Mouse (Mus musculus) cerebellum, adult 2 months (tissue): ENCODE measurements at regions not wholly inside any gene's neighbourhood (a gene's known extent, or its start where the extent isn't known, plus 50 kb on each side); places are given as distances from the start of the nearest gene placed in this dataset.

Source experiments
- DNase-seq, 2 experiments: peaks; one replicate each; pipeline ENCODE4 v3.0.0; 2021
- H3K27ac ChIP-seq: fragments of 200-500 bp; 2 replicates; pipeline ENCODE4 v1.5.1; 2012; ENCODE audit warnings: low read length, control low read depth, inconsistent platforms; ENCODE audit not compliant: insufficient read depth
- H3K27me3 ChIP-seq: fragments of 200-500 bp; 2 replicates; pipeline ENCODE4 v1.6.1; 2012; ENCODE audit warnings: inconsistent platforms, mild to moderate bottlenecking, low read length, moderate library complexity; ENCODE audit not compliant: control insufficient read depth, insufficient read depth
- H3K4me1 ChIP-seq: fragments of 200-500 bp; 2 replicates; pipeline ENCODE4 v1.6.1; 2011; ENCODE audit warnings: low read length; ENCODE audit not compliant: control insufficient read depth, insufficient read depth
- H3K4me3 ChIP-seq: fragments of 200-500 bp; replicated peaks from 2 replicates; pipeline ENCODE3; 2011; ENCODE audit warnings: mild to moderate bottlenecking, low read depth, low read length, control low read depth; ENCODE audit not compliant: insufficient read depth
- CTCF ChIP-seq: fragments of 200-500 bp; IDR thresholded peaks from 2 replicates; pipeline ENCODE4 v1.5.1; 2011; ENCODE audit warnings: low read depth, mild to moderate bottlenecking, control low read depth, low read length, moderate library complexity, borderline replicate concordance; ENCODE audit not compliant: insufficient read depth
- POLR2A ChIP-seq: fragments of 200-500 bp; IDR thresholded peaks from 2 replicates; pipeline ENCODE4 v1.6.1; 2011; ENCODE audit warnings: low read length, control low read depth, borderline replicate concordance; ENCODE audit not compliant: insufficient read depth
- WGBS: fragments of 180-500 bp; shearing (Covaris S2); methylation state at CpG from one replicate; pipeline ENCODE4 v1.1.7; 2018; 5-methylcytosine and 5-hydroxymethylcytosine counted together

GRCm38 (mm10) chr9:84204056-84204455, 279.1 kb downstream of the Bckdhb start:
- TF ChIP-seq POLR2A: no peak
- no peak for TF ChIP-seq CTCF
- 52% methylated on average over 3 of the region's 3 CpGs for WGBS
- no peak for DNase-seq
- no peak overlapping the region for H3K27ac ChIP-seq
- H3K4me1 ChIP-seq: no peaks in the 10 kb centered on the region
- no peaks in the 10 kb centered on the region for H3K27me3 ChIP-seq
- H3K4me3 ChIP-seq: no peak overlapping the region

GRCm38 (mm10) chr9:84240491-84240975, 315.6 kb downstream of the Bckdhb start:
- H3K4me1 ChIP-seq: no peaks in the 10 kb centered on the region
- 94% methylated on average over 4 of the region's 4 CpGs for WGBS
- DNase-seq: no peak
- H3K27me3 ChIP-seq: no peaks in the 10 kb centered on the region
- no peak overlapping the region for H3K4me3 ChIP-seq
- TF ChIP-seq POLR2A (no peak), CTCF (no peak)
- no peak overlapping the region for H3K27ac ChIP-seq

DNA sequence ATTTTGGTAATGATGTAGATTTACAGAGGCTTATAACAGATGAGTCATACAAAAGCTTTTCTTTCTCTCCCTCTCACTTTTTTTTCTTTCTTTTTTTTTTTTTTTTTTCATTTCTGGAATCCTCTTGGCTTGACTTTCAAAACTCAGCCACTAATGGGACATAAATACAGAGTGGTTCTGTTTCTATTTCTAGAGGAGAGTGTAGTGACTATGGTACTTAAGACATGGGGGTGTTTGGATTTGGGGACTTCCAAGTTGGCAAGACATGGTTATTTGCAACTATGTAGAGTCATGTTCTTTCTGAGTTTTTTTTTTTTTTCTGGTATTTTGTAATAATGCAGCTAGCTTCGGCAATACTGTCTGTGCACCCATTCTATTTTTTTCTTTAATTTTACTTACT, 324.8 kb downstream of the Bckdhb start:
- Histone ChIP-seq H3K4me3 (no peak overlapping the region), H3K4me1 (no peaks in the 10 kb centered on the region), H3K27ac (no peak overlapping the region), H3K27me3 (no peaks in the 10 kb centered on the region)
- WGBS: 87% methylated on average over 1 of the region's 1 CpGs
- TF ChIP-seq POLR2A (no peak), CTCF (no peak)
- DNase-seq: no peak

GRCm38 (mm10) chr9:84253022-84253991, 328.4 kb downstream of the Bckdhb start:
- H3K27ac ChIP-seq: no peak overlapping the region
- H3K4me3 ChIP-seq: no peak overlapping the region
- no peak for TF ChIP-seq POLR2A
- peak; percentile 51 for TF ChIP-seq CTCF

GRCm38 (mm10) chr9:84258488-84258887, 333.5 kb downstream of the Bckdhb start:
- H3K4me1 ChIP-seq: no peaks in the 10 kb centered on the region
- DNase-seq: no peak
- H3K27ac ChIP-seq: no peak overlapping the region
- WGBS: 85% methylated on average over 1 of the region's 1 CpGs
- H3K4me3 ChIP-seq: no peak overlapping the region
- no peak for TF ChIP-seq POLR2A
- TF ChIP-seq CTCF: no peak
- H3K27me3 ChIP-seq: no peaks in the 10 kb centered on the region

More at GRCm38 (mm10) chr9:84253022-84253991, 328.4 kb downstream of the Bckdhb start:
- 16% methylated on average over 7 of the region's 7 CpGs for WGBS
- Histone ChIP-seq H3K27me3 (no peaks in the 10 kb centered on the region), H3K4me1 (no peaks in the 10 kb centered on the region)
- DNase-seq: peak; percentile 14 to 20

DNA sequence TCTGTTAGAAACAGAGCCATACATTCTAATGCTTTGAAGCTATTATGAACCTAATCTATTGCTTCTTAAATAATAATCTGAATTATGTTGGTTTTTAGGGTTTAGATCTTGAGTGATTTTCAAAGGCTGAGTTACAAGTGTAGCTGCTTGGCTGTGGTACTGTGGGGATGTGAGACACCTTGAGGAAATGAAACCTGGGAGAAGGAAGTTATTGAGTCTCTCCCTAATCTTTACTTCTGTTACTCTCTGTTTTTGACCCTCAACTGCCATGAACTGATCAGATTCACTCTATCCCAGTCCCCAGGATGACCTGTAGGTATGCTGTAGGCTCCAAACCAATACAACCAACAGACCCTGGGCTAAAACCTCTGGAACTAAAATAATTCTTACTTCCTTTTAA, 334.8 kb downstream of the Bckdhb start:
- Histone ChIP-seq H3K4me3 (no peak overlapping the region), H3K27ac (no peak overlapping the region), H3K4me1 (no peaks in the 10 kb centered on the region), H3K27me3 (no peaks in the 10 kb centered on the region)
- no peak for TF ChIP-seq CTCF
- no peak for TF ChIP-seq POLR2A
- DNase-seq: no peak

- 55% methylated on average over 5 of the region's 5 CpGs for WGBS
- TF ChIP-seq CTCF: no peak
- no peak for TF ChIP-seq POLR2A
- H3K4me3 ChIP-seq: no peak overlapping the region
- no peaks in the 10 kb centered on the region for H3K4me1 ChIP-seq
- H3K27me3 ChIP-seq: no peaks in the 10 kb centered on the region
- H3K27ac ChIP-seq: no peak overlapping the region
- no peak for DNase-seq
These were observed 337.2 kb downstream of the Bckdhb start for GRCm38 (mm10) chr9:84262151-84262550.

DNA sequence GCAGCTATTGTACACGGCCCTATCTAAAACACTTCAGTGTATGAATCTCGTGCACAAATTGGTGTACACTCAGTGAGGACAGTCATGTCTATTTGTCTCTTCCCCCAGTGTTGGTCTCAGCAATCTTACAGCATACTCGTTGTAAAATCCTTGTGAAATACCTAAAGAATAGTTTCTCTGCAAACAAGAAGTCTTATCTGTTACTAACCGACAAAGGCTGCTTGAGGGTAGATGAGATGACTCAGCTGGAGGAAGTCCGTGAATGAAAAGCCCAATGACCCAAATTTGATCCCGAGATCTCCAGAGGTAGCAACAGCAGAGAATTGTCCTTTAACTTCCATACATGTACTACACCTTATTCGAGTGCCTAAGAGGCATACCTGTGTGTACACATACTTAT, 342.0 kb downstream of the Bckdhb start:
- no peaks in the 10 kb centered on the region for H3K4me1 ChIP-seq
- no peak overlapping the region for H3K4me3 ChIP-seq
- DNase-seq: no peak
- H3K27ac ChIP-seq: no peak overlapping the region
- TF ChIP-seq POLR2A (no peak), CTCF (no peak)
- WGBS: 81% methylated on average over 7 of the region's 7 CpGs
- H3K27me3 ChIP-seq: no peaks in the 10 kb centered on the region
